Mouse (Mus musculus) CH12.LX (cell line): ENCODE results near the gene Thsd4. TPM values are rescaled to one million over a fixed set of nuclear protein-coding genes. Genes with fewer than 3 reads are reported as not detected.

Experiments
- DNase-seq: peaks from one replicate; pipeline ENCODE4 v3.0.0-alpha.2; 2013; ENCODE audit errors: extremely low read depth
- H3K27ac ChIP-seq: 2 replicates; pipeline ENCODE4 v1.5.1; 2012; ENCODE audit warnings: low read depth, mild to moderate bottlenecking, control low read depth, moderate library complexity; ENCODE audit not compliant: insufficient read depth
- H3K27me3 ChIP-seq: replicated peaks from 2 replicates; pipeline ENCODE3; 2012; ENCODE audit warnings: inconsistent platforms
- H3K36me3 ChIP-seq, 2 experiments: replicated peaks in 1 of 2; 2 replicates each; pipeline versions ENCODE3 to v1.6.1; 2012; ENCODE audit warnings: inconsistent platforms in 1 of 2, low read length in 1 of 2, mild to moderate bottlenecking in 1 of 2, mixed read lengths in 1 of 2, moderate library complexity in 1 of 2; ENCODE audit not compliant: control insufficient read depth in 1 of 2, insufficient read depth in 1 of 2
- H3K4me1 ChIP-seq, 2 experiments: 2 replicates each; pipeline ENCODE4 v1.6.1; 2012; ENCODE audit warnings: inconsistent platforms in 1 of 2, moderate library complexity in 1 of 2; ENCODE audit not compliant: insufficient read depth in 2 of 2, control insufficient read depth in 1 of 2
- H3K4me2 ChIP-seq: 2 replicates; pipeline ENCODE4 v1.6.1; 2012; ENCODE audit warnings: low read depth, mild to moderate bottlenecking, control low read depth; ENCODE audit not compliant: poor library complexity, insufficient read depth, severe bottlenecking
- H3K4me3 ChIP-seq, 3 experiments: fragments of 150-350 bp in 1 of 3; sonication (generic) in 1 of 3; replicated peaks in 1 of 3; 2 replicates each; pipeline versions ENCODE3 to v1.5.1; 2011 to 2012; ENCODE audit warnings: low read depth in 2 of 3, low read length in 2 of 3, mild to moderate bottlenecking in 2 of 3, moderate library complexity in 2 of 3, control low read depth in 1 of 3, improper control_type of control experiment in 1 of 3, inconsistent platforms in 1 of 3, mixed read lengths in 1 of 3; ENCODE audit not compliant: poor library complexity in 1 of 3
- H3K79me2 ChIP-seq: replicated peaks from 2 replicates; pipeline ENCODE4 v1.6.1; 2012; ENCODE audit warnings: mild to moderate bottlenecking, moderate library complexity; ENCODE audit not compliant: control insufficient read depth, poor library complexity, insufficient read depth, severe bottlenecking; ENCODE audit errors: extremely low read depth
- H3K9ac ChIP-seq: 2 replicates; pipeline ENCODE4 v1.6.1; 2012; ENCODE audit warnings: low read depth, mild to moderate bottlenecking, control low read depth, moderate library complexity; ENCODE audit not compliant: insufficient read depth
- H3K9me3 ChIP-seq: replicated peaks from 2 replicates; pipeline ENCODE3; 2012; ENCODE audit warnings: low read length, inconsistent platforms, mixed read lengths
- BHLHE40 ChIP-seq: IDR thresholded peaks from 2 replicates; pipeline ENCODE4 v1.6.1; 2011; ENCODE audit warnings: mild to moderate bottlenecking, low read depth, low read length, improper control_type of control experiment
- CHD1 ChIP-seq: IDR thresholded peaks from 2 replicates; pipeline ENCODE4 v1.6.1; 2012; ENCODE audit warnings: low read depth, low read length, improper control_type of control experiment, inconsistent platforms
- CTCF ChIP-seq, 2 experiments: IDR thresholded peaks in 1 of 2; conservative IDR thresholded peaks in 1 of 2; 2 replicates each; pipeline ENCODE4 v1.5.1; 2011 to 2012; ENCODE audit warnings: low read depth in 2 of 2, low read length in 2 of 2, improper control_type of control experiment in 1 of 2, inconsistent platforms in 1 of 2, mild to moderate bottlenecking in 1 of 2, moderate library complexity in 1 of 2
- ELF1 ChIP-seq: IDR thresholded peaks from 2 replicates; pipeline ENCODE4 v1.6.1; 2014; ENCODE audit warnings: low read depth, mild to moderate bottlenecking, inconsistent platforms, low read length, improper control_type of control experiment
- EP300 ChIP-seq: IDR thresholded peaks from 2 replicates; pipeline ENCODE4 v1.6.1; 2011; ENCODE audit warnings: low read length, improper control_type of control experiment
- GABPA ChIP-seq: IDR thresholded peaks from 2 replicates; pipeline ENCODE4 v1.6.1; 2012; ENCODE audit warnings: low read depth, low read length, improper control_type of control experiment, inconsistent platforms; ENCODE audit not compliant: insufficient replicate concordance
- HCFC1 ChIP-seq: IDR thresholded peaks from 2 replicates; pipeline ENCODE4 v1.6.1; 2012; ENCODE audit warnings: low read depth, mild to moderate bottlenecking, inconsistent platforms, low read length, improper control_type of control experiment
- IRF4 ChIP-seq: IDR thresholded peaks from 2 replicates; pipeline ENCODE4 v1.6.1; 2014; ENCODE audit warnings: low read depth, mild to moderate bottlenecking, inconsistent platforms, low read length, improper control_type of control experiment
- JUND ChIP-seq: conservative IDR thresholded peaks from 2 replicates; pipeline ENCODE4 v1.6.1; 2011; ENCODE audit warnings: low read depth, low read length, improper control_type of control experiment
- KAT2A ChIP-seq: IDR thresholded peaks from 2 replicates; pipeline ENCODE4 v1.6.1; 2012; ENCODE audit warnings: low read length, improper control_type of control experiment, inconsistent platforms; ENCODE audit not compliant: insufficient replicate concordance
- MAZ ChIP-seq: IDR thresholded peaks from 2 replicates; pipeline ENCODE4 v1.6.1; 2012; ENCODE audit warnings: low read depth, mild to moderate bottlenecking, inconsistent platforms, low read length, improper control_type of control experiment, moderate library complexity
- MEF2A ChIP-seq: IDR thresholded peaks from 2 replicates; pipeline ENCODE4 v1.6.1; 2014; ENCODE audit warnings: low read depth, mild to moderate bottlenecking, inconsistent platforms, low read length, improper control_type of control experiment, borderline replicate concordance
- MYC ChIP-seq: IDR thresholded peaks from 2 replicates; pipeline ENCODE4 v1.6.1; 2011; ENCODE audit warnings: low read depth, mild to moderate bottlenecking, improper control_type of control experiment, low read length
- NRF1 ChIP-seq: IDR thresholded peaks from 2 replicates; pipeline ENCODE4 v1.6.1; 2014; ENCODE audit warnings: low read depth, mild to moderate bottlenecking, inconsistent platforms, low read length, improper control_type of control experiment, moderate library complexity
- PAX5 ChIP-seq: IDR thresholded peaks from 2 replicates; pipeline ENCODE4 v1.6.1; 2012; ENCODE audit warnings: low read length, inconsistent platforms, mixed read lengths
- POLR2A ChIP-seq: IDR thresholded peaks from 2 replicates; pipeline ENCODE4 v1.6.1; 2011; ENCODE audit warnings: low read depth, mild to moderate bottlenecking, improper control_type of control experiment, low read length
- POLR2AphosphoS2 ChIP-seq: IDR thresholded peaks from 2 replicates; pipeline ENCODE4 v1.6.1; 2011; ENCODE audit warnings: low read depth, low read length, improper control_type of control experiment
- RAD21 ChIP-seq: IDR thresholded peaks from 2 replicates; pipeline ENCODE4 v1.6.1; 2011; ENCODE audit warnings: low read depth, mild to moderate bottlenecking, low read length, improper control_type of control experiment, moderate library complexity
- RCOR1 ChIP-seq: conservative IDR thresholded peaks from 2 replicates; pipeline ENCODE4 v1.6.1; 2012; ENCODE audit warnings: low read depth, mild to moderate bottlenecking, inconsistent platforms, low read length, improper control_type of control experiment
- SIN3A ChIP-seq: IDR thresholded peaks from 2 replicates; pipeline ENCODE4 v1.6.1; 2012; ENCODE audit warnings: low read length, improper control_type of control experiment, inconsistent platforms
- TBP ChIP-seq: conservative IDR thresholded peaks from 2 replicates; pipeline ENCODE4 v1.6.1; 2011; ENCODE audit warnings: low read depth, low read length, improper control_type of control experiment
- TCF12 ChIP-seq: IDR thresholded peaks from 2 replicates; pipeline ENCODE4 v1.6.1; 2014; ENCODE audit warnings: low read depth, mild to moderate bottlenecking, inconsistent platforms, low read length, improper control_type of control experiment
- USF1 ChIP-seq: IDR thresholded peaks from 2 replicates; pipeline ENCODE4 v1.6.1; 2014; ENCODE audit warnings: low read depth, mild to moderate bottlenecking, inconsistent platforms, low read length, improper control_type of control experiment
- USF2 ChIP-seq: conservative IDR thresholded peaks from 2 replicates; pipeline ENCODE4 v1.6.1; 2011; ENCODE audit warnings: low read depth, low read length, improper control_type of control experiment
- ZC3H11A ChIP-seq: IDR thresholded peaks from 2 replicates; pipeline ENCODE4 v1.6.1; 2012; ENCODE audit warnings: low read depth, mild to moderate bottlenecking, inconsistent platforms, low read length, improper control_type of control experiment
- ZMIZ1 ChIP-seq: IDR thresholded peaks from 2 replicates; pipeline ENCODE4 v1.6.1; 2012; ENCODE audit warnings: low read depth, mild to moderate bottlenecking, inconsistent platforms, low read length, improper control_type of control experiment
- ZNF384 ChIP-seq: IDR thresholded peaks from 2 replicates; pipeline ENCODE4 v1.6.1; 2012; ENCODE audit warnings: low read depth, low read length, improper control_type of control experiment, inconsistent platforms
- dilution Hi-C: fragments of 300-500 bp; cut with MboI; formaldehyde crosslinking; loops from 2 replicates; pipeline ENCODE4 v1.14.3; 2020; ENCODE audit warnings: low sequenced_read_pairs; ENCODE audit not compliant: extremely low pct_unique_long_range_greater_than_20kb, extremely low pct_ligation_motif_present
- in situ Hi-C: fragments of 300-500 bp; cut with MboI; formaldehyde crosslinking; loops from 3 replicates; pipeline ENCODE4 v1.14.3; 2019; ENCODE audit warnings: low sequenced_read_pairs, low pct_ligation_motif_present, low pct_unique_long_range_greater_than_20kb, mixed read lengths
- polyA plus RNA-seq: library from polyadenylated mRNA; unstranded; fragments of >175 nt; gene quantifications from 2 replicates; pipeline ENCODE4 v1.2.1, GENCODE M21; 2012; ENCODE audit warnings: low read depth; ENCODE audit not compliant: insufficient read length
- total RNA-seq, 2 experiments: library from RNA; depleted of rRNA; stranded (reverse); fragments of 300-350 nt in 1 of 2; fragments of >200 nt in 1 of 2; gene quantifications; 2 replicates each; pipeline ENCODE4 v1.2.3; 2012 to 2014

Thsd4 gene
- total and polyA plus RNA-seq, 3 experiments, result not detected

- Histone ChIP-seq H3K36me3 (no peaks in the 10 kb centered on the region), H3K4me1 (no peaks in the 10 kb centered on the region), H3K4me3 (no peak overlapping the region), H3K9me3 (no peaks in the 10 kb centered on the region), H3K4me2 (no peak overlapping the region), H3K27me3 (no peaks in the 10 kb centered on the region), H3K79me2 (no peaks in the 10 kb centered on the region), H3K9ac (no peak overlapping the region), H3K27ac (no peak overlapping the region)
- dilution Hi-C loops (no loop called here), in situ Hi-C loops (no loop called here)
- no peak for DNase-seq
- TF ChIP-seq PAX5, result no peak
- no peak for TF ChIP-seq ZMIZ1
- TF ChIP-seq TCF12, result no peak
- TF ChIP-seq BHLHE40, result no peak
- no peak for TF ChIP-seq MYC
- TF ChIP-seq RAD21, result no peak
- TF ChIP-seq ZNF384, result no peak
- TF ChIP-seq GABPA, result no peak
- no peak for TF ChIP-seq MEF2A
- TF ChIP-seq USF1, result no peak
- TF ChIP-seq RCOR1, result no peak
- no peak for TF ChIP-seq SIN3A
- no peak for TF ChIP-seq CTCF (conservative IDR thresholded peaks at IDR 0.05 in 1 of 2, IDR thresholded peaks at IDR 0.05 in 1 of 2; ENCODE audit: low read depth in 2 of 2, low read length in 2 of 2)
- no peak for TF ChIP-seq MAZ
These were observed 47.5 kb upstream of the Thsd4 start for GRCm38 (mm10) chr9:60569366-60569765.

GRCm38 (mm10) chr9:60563809-60564208 is 42.0 kb upstream of the Thsd4 start:
- Histone ChIP-seq H3K9me3 (no peaks in the 10 kb centered on the region), H3K4me1 (peaks cover 0 to 2% of the 10 kb centered on the region in 2 experiments; a peak in 1 of 4 replicates), H3K27ac (no peak overlapping the region), H3K36me3 (no peaks in the 10 kb centered on the region), H3K79me2 (no peaks in the 10 kb centered on the region), H3K9ac (no peak overlapping the region), H3K4me2 (no peak overlapping the region), H3K4me3 (no peak overlapping the region), H3K27me3 (no peaks in the 10 kb centered on the region)
- dilution Hi-C loops (no loop called here), in situ Hi-C loops (no loop called here)
- DNase-seq, result no peak
- TF ChIP-seq NRF1 (no peak), ZC3H11A (no peak), POLR2A (no peak), USF2 (no peak), HCFC1 (no peak), MEF2A (no peak), MAZ (no peak), TBP (no peak), EP300 (no peak), CTCF (conservative IDR thresholded peaks at IDR 0.05 in 1 of 2, IDR thresholded peaks at IDR 0.05 in 1 of 2; ENCODE audit: low read depth in 2 of 2, low read length in 2 of 2) (no peak), JUND (no peak), IRF4 (no peak), TCF12 (no peak), CHD1 (no peak), POLR2AphosphoS2 (no peak), ELF1 (no peak), KAT2A (no peak)
